Mouse (Mus musculus): ENCODE measurements around the gene Mtmr12. TPM values are rescaled to one million over a fixed set of nuclear protein-coding genes. Genes with fewer than 3 reads are reported as not detected.
A peak's percentile ranks its signal among the peaks of the same experiment; 100 is the strongest.

Mtmr12 gene
- polyA plus RNA-seq, 1 experiment from 2014 or later, result 4.0 TPM

DNA sequence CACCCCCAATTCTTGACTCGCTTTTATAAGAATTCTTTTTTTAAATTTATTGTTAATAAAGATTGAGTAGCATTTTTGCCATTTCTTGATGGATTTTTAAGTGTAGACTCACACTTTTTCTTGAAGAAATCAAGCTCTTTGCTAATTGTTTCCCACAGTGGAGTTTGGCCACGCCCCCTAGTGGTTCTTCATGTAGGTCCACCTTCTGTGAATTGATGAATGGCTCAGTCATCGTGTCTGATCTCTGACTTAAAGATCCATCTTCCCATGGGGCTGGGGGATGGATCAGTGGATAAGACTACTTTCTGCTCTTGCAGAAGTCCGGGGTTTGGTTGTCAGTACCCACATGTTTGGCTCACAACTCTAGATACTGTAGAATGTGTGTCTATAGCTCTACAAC is 43.5 kb downstream of the Mtmr12 start:
- no peak overlapping the region for H3K4me3 ChIP-seq (ENCODE audit: low read depth, low read length)
- no peak overlapping the region for H3K4me2 ChIP-seq (ENCODE audit: low read depth, low read length)
- ATAC-seq (no peak), DNase-seq (peak; percentile 42)
- H3K27ac ChIP-seq (ENCODE audit: low read depth), result no peak overlapping the region
- no peak overlapping the region for H3K9ac ChIP-seq (replicated peaks)
- no peaks in the 10 kb centered on the region for H3K27me3 ChIP-seq (ENCODE audit: insufficient read depth, low read length)
- H3K36me3 ChIP-seq (replicated peaks; ENCODE audit: insufficient read depth, low read length), result peaks cover 32% of the 10 kb centered on the region
- WGBS (ENCODE audit: insufficient replicate concordance), result 51% methylated on average over 4 of the region's 4 CpGs
- TF ChIP-seq EP300 (IDR thresholded peaks at IDR 0.05; ENCODE audit: low read depth) (no peak), CTCF (IDR thresholded peaks at IDR 0.05; ENCODE audit: low read depth) (peak; percentile 79)
- no peaks in the 10 kb centered on the region for H3K9me3 ChIP-seq (ENCODE audit: low read length)
- H3K4me1 ChIP-seq (ENCODE audit: insufficient read depth), result peaks cover 8% of the 10 kb centered on the region; the same call in 1 of the 2 replicates

DNA sequence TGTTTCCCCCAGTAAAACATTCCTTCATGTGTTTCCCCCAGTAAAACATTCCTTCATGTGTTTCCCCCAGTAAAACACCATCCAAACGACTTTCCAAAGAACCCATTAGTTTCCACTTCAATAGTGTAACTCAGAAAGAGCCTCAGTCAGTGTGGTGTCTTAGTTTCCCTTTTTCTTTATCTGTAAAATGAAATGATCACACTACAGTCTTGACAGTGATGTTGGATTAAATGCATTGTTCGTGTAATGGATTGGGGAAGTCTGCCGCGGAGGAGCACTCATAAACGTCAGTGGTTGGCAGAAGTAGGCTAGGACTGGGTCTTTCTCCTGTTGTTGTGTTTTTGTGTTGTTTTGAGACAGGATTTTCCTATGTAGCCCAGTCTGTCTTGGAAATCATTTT is 45.5 kb downstream of the Mtmr12 start:
- Histone ChIP-seq H3K4me2 (ENCODE audit: low read depth, low read length) (no peak overlapping the region), H3K9ac (replicated peaks) (no peak overlapping the region), H3K36me3 (replicated peaks; ENCODE audit: insufficient read depth, low read length) (peaks cover 35% of the 10 kb centered on the region), H3K9me3 (ENCODE audit: low read length) (no peaks in the 10 kb centered on the region), H3K4me3 (ENCODE audit: low read depth, low read length) (no peak overlapping the region), H3K27me3 (ENCODE audit: insufficient read depth, low read length) (no peaks in the 10 kb centered on the region), H3K27ac (ENCODE audit: low read depth) (no peak overlapping the region), H3K4me1 (ENCODE audit: insufficient read depth) (peaks cover 8% of the 10 kb centered on the region; the same call in 1 of the 2 replicates)
- ATAC-seq, result no peak
- no peak for TF ChIP-seq CTCF (IDR thresholded peaks at IDR 0.05; ENCODE audit: low read depth)
- DNase-seq, result no peak
- 62% methylated on average over 5 of the region's 5 CpGs for WGBS (ENCODE audit: insufficient replicate concordance)

DNA sequence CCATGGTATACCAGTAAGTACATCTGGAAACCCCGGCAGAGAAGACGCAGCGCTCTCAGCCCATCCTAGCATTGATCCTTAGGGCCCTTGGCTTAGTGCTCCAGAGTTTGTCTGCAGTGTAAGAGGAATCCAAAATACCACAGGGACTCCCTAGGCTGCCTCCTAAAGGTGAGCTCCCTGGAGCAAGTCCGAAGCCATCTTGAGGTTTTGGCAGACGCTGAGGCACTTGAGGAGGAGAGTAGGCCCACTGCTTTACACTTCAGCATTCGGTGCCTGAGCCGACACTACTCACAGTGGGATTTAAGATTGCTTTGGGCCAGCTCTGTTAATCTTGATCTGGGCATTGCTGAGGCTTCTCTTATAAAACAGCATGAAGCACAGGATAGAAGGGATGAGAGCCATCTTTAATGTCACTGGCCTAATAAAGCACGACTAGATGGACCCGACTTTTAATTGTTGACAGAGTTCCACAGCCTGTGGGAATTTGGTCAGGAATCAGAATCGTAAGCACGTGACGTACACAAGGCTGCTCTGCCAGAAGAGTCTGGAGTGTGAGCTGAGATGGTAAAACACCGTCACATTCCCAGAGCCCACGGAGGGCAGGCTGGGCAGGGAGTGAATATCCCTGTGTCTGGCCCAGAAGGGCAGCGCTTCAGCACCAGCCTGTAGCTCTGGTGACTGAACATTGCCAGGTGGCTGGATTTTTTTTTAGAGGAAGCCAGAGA is 46.8 kb downstream of the Mtmr12 start:
- Histone ChIP-seq H3K9me3 (ENCODE audit: low read length) (no peaks in the 10 kb centered on the region), H3K4me3 (ENCODE audit: low read depth, low read length) (no peak overlapping the region), H3K9ac (replicated peaks) (no peak overlapping the region), H3K36me3 (replicated peaks; ENCODE audit: insufficient read depth, low read length) (peaks cover 28% of the 10 kb centered on the region), H3K27ac (ENCODE audit: low read depth) (no peak overlapping the region), H3K27me3 (ENCODE audit: insufficient read depth, low read length) (no peaks in the 10 kb centered on the region), H3K4me2 (ENCODE audit: low read depth, low read length) (no peak overlapping the region), H3K4me1 (ENCODE audit: insufficient read depth) (peaks cover 3% of the 10 kb centered on the region; the same call in 1 of the 2 replicates)
- no peak for DNase-seq
- TF ChIP-seq CTCF (IDR thresholded peaks at IDR 0.05; ENCODE audit: low read depth) (no peak), EP300 (IDR thresholded peaks at IDR 0.05; ENCODE audit: low read depth) (no peak)
- WGBS (ENCODE audit: insufficient replicate concordance), result 92% methylated on average over 15 of the region's 15 CpGs
- no peak for ATAC-seq

DNA sequence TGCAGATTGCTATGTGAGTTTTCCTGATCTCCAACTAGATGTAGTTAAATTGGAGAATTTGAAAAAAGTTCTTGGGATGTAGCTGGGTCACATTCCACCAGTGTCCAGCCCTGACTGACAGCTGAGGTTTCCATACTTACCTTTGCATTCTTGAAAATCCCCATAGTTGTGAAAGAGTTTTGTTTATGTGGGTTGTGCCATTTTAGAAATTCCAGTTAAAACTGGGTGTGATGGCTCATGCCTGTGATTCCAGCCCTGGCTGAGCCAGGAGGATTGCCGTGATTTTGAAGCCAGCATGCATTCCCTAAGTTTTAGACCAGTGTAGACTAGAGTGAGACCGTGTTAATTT is 47.3 kb downstream of the Mtmr12 start:
- H3K4me1 ChIP-seq (ENCODE audit: insufficient read depth), result no peaks in the 10 kb centered on the region
- no peak overlapping the region for H3K27ac ChIP-seq (ENCODE audit: low read depth)
- WGBS (ENCODE audit: insufficient replicate concordance), result 89% methylated on average over 2 of the region's 2 CpGs
- no peak overlapping the region for H3K9ac ChIP-seq (replicated peaks)
- peaks cover 28% of the 10 kb centered on the region for H3K36me3 ChIP-seq (replicated peaks; ENCODE audit: insufficient read depth, low read length)
- H3K9me3 ChIP-seq (ENCODE audit: low read length), result no peaks in the 10 kb centered on the region
- H3K4me3 ChIP-seq (ENCODE audit: low read depth, low read length), result no peak overlapping the region
- DNase-seq, result no peak
- ATAC-seq, result no peak
- TF ChIP-seq CTCF (IDR thresholded peaks at IDR 0.05; ENCODE audit: low read depth) (no peak), EP300 (IDR thresholded peaks at IDR 0.05; ENCODE audit: low read depth) (no peak)
- no peaks in the 10 kb centered on the region for H3K27me3 ChIP-seq (ENCODE audit: insufficient read depth, low read length)
- no peak overlapping the region for H3K4me2 ChIP-seq (ENCODE audit: low read depth, low read length)

DNA sequence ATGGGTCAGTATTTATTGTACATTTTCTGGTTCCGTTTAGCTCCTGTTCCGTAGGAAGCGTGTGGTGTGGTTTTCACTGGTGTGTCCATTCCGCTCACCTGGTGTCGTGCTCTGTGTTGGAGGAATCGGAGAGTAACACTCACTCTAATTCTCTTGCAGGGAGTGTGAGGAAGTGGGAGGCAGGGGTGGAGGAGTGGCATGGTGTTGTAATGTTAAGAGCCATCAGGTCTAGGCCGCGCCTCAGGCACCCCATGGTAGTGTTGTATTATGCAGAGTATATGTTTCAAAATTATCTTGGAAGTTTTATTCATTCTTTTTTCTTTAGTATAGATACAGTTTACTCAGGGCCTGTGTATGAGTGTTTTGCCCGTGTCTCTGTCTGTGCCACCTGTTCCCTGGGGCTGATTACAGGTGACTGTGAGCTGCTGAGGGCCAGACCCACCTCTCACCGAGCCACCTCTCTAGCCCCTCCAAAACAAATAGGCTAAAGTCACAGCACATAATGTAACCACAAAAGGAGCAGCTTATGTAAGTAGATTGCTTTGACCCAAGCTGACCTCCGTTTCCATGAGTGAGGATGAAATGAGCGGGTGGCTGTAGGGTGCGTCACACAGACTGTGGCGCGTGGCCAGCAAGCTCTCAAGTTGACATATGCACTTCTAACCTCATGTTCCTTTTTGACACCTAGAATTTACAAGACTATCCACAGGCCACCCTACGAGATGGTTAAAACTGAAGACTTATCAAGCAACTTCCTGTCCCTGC is 53.1 kb downstream of the Mtmr12 start:
- no peaks in the 10 kb centered on the region for H3K4me1 ChIP-seq (ENCODE audit: insufficient read depth)
- H3K27me3 ChIP-seq (ENCODE audit: insufficient read depth, low read length), result no peaks in the 10 kb centered on the region
- no peak overlapping the region for H3K4me2 ChIP-seq (ENCODE audit: low read depth, low read length)
- peaks cover 49% of the 10 kb centered on the region for H3K36me3 ChIP-seq (replicated peaks; ENCODE audit: insufficient read depth, low read length)
- ATAC-seq (no peak), DNase-seq (no peak)
- no peak overlapping the region for H3K4me3 ChIP-seq (ENCODE audit: low read depth, low read length)
- H3K27ac ChIP-seq (ENCODE audit: low read depth), result no peak overlapping the region
- 85% methylated on average over 16 of the region's 16 CpGs for WGBS (ENCODE audit: insufficient replicate concordance)
- H3K9me3 ChIP-seq (ENCODE audit: low read length), result no peaks in the 10 kb centered on the region
- no peak for TF ChIP-seq CTCF (IDR thresholded peaks at IDR 0.05; ENCODE audit: low read depth)
- TF ChIP-seq EP300 (IDR thresholded peaks at IDR 0.05; ENCODE audit: low read depth), result no peak
- no peak overlapping the region for H3K9ac ChIP-seq (replicated peaks)

DNA sequence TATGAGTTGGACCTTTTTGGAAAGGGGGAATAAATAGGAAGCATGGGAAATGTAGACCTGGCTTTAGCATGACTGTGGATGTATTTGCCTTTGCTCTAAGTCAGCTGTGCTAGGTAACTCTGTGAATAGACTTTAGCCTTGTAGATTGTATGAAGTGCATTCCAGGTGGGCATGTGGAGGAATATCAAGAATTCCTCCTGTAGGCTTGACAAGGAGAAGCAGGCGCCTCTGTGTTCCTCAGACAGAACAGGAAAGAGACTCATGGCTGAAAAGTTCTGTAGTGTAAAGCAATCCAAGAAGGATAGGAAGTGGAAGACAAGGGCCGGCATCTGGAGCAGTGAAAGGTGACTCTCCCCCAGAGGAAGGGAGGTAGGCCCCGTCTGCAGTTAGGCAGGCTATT is 58.2 kb downstream of the Mtmr12 start:
- Histone ChIP-seq H3K9ac (replicated peaks) (no peak overlapping the region), H3K4me2 (ENCODE audit: low read depth, low read length) (no peak overlapping the region), H3K36me3 (replicated peaks; ENCODE audit: insufficient read depth, low read length) (peaks cover 65% of the 10 kb centered on the region), H3K4me1 (ENCODE audit: insufficient read depth) (no peaks in the 10 kb centered on the region; the same call in 1 of the 2 replicates), H3K9me3 (ENCODE audit: low read length) (no peaks in the 10 kb centered on the region), H3K27ac (ENCODE audit: low read depth) (no peak overlapping the region), H3K27me3 (ENCODE audit: insufficient read depth, low read length) (no peaks in the 10 kb centered on the region), H3K4me3 (ENCODE audit: low read depth, low read length) (no peak overlapping the region)
- DNase-seq (no peak), ATAC-seq (no peak)
- TF ChIP-seq EP300 (IDR thresholded peaks at IDR 0.05; ENCODE audit: low read depth) (no peak), CTCF (IDR thresholded peaks at IDR 0.05; ENCODE audit: low read depth) (no peak)
- WGBS (ENCODE audit: insufficient replicate concordance), result 72% methylated on average over 3 of the region's 3 CpGs
